Mouse (Mus musculus) erythroblast, embryonic 14.5 days (primary cell): Measurements from ENCODE around the gene Ralgps2. TPM values are rescaled to one million over a fixed set of nuclear protein-coding genes. Genes with fewer than 3 reads are reported as not detected.

Experiments
- H3K27me3 ChIP-seq: 2 replicates; pipeline ENCODE4 v1.6.1; 2012; ENCODE audit warnings: inconsistent platforms; ENCODE audit not compliant: control insufficient read depth
- H3K36me3 ChIP-seq: 2 replicates; pipeline ENCODE4 v1.6.1; 2012; ENCODE audit warnings: mild to moderate bottlenecking, inconsistent platforms; ENCODE audit not compliant: control insufficient read depth
- H3K4me1 ChIP-seq: 2 replicates; pipeline ENCODE4 v1.6.1; 2012; ENCODE audit warnings: inconsistent platforms; ENCODE audit not compliant: control insufficient read depth
- H3K4me3 ChIP-seq: replicated peaks from 2 replicates; pipeline ENCODE3; 2012; ENCODE audit warnings: moderate library complexity, mild to moderate bottlenecking, inconsistent platforms
- H3K9me3 ChIP-seq: 2 replicates; pipeline ENCODE4 v1.6.1; 2012; ENCODE audit warnings: low read length, inconsistent platforms, mixed read lengths; ENCODE audit not compliant: control insufficient read depth
- GATA1 ChIP-seq: IDR thresholded peaks from 2 replicates; pipeline ENCODE4 v1.6.1; 2012; ENCODE audit warnings: low read length, inconsistent platforms, mixed read lengths
- TAL1 ChIP-seq: IDR thresholded peaks from 3 replicates; pipeline ENCODE4 v1.6.1; 2012; ENCODE audit warnings: low read length, inconsistent platforms, mixed read lengths
- polyA plus RNA-seq: library from polyadenylated mRNA; stranded (reverse); fragments of >175 nt; gene quantifications from 2 replicates; pipeline ENCODE4 v1.2.3, GENCODE M21; 2012

Ralgps2 gene
- polyA plus RNA-seq, 1 experiment: 0.32 TPM

GRCm38 (mm10) chr1:156813485-156813884 is 125.9 kb downstream of the Ralgps2 start:
- H3K4me1 ChIP-seq: no peaks in the 10 kb centered on the region
- TF ChIP-seq GATA1 (no peak), TAL1 (no peak)
- peaks cover 9% of the 10 kb centered on the region for H3K36me3 ChIP-seq
- H3K4me3 ChIP-seq: no peak overlapping the region
- no peaks in the 10 kb centered on the region for H3K9me3 ChIP-seq
- H3K27me3 ChIP-seq: no peaks in the 10 kb centered on the region

- H3K27me3 ChIP-seq: no peaks in the 10 kb centered on the region
- no peak overlapping the region for H3K4me3 ChIP-seq
- peaks cover 5% of the 10 kb centered on the region for H3K36me3 ChIP-seq
- TF ChIP-seq GATA1 (no peak), TAL1 (no peak)
- H3K4me1 ChIP-seq: no peaks in the 10 kb centered on the region
- no peaks in the 10 kb centered on the region for H3K9me3 ChIP-seq
Measured at GRCm38 (mm10) chr1:156812716-156813115, 126.7 kb downstream of the Ralgps2 start.

GRCm38 (mm10) chr1:156811928-156812327 is 127.5 kb downstream of the Ralgps2 start:
- H3K4me1 ChIP-seq: no peaks in the 10 kb centered on the region
- no peaks in the 10 kb centered on the region; the same call in none of the 2 replicates for H3K36me3 ChIP-seq
- no peaks in the 10 kb centered on the region for H3K27me3 ChIP-seq
- H3K4me3 ChIP-seq: no peak overlapping the region
- TF ChIP-seq GATA1: no peak
- no peak for TF ChIP-seq TAL1
- H3K9me3 ChIP-seq: no peaks in the 10 kb centered on the region

- H3K9me3 ChIP-seq: no peaks in the 10 kb centered on the region
- no peak overlapping the region for H3K4me3 ChIP-seq
- H3K36me3 ChIP-seq: no peaks in the 10 kb centered on the region
- H3K4me1 ChIP-seq: no peaks in the 10 kb centered on the region
- TF ChIP-seq GATA1 (no peak), TAL1 (no peak)
- no peaks in the 10 kb centered on the region for H3K27me3 ChIP-seq
Measured at GRCm38 (mm10) chr1:156808332-156808731, 131.1 kb downstream of the Ralgps2 start.

GRCm38 (mm10) chr1:156801276-156801675 is 138.2 kb downstream of the Ralgps2 start:
- TF ChIP-seq GATA1 (no peak), TAL1 (no peak)
- no peaks in the 10 kb centered on the region for H3K27me3 ChIP-seq
- H3K9me3 ChIP-seq: no peaks in the 10 kb centered on the region
- H3K4me3 ChIP-seq: no peak overlapping the region
- no peaks in the 10 kb centered on the region for H3K36me3 ChIP-seq
- H3K4me1 ChIP-seq: no peaks in the 10 kb centered on the region

- no peaks in the 10 kb centered on the region for H3K27me3 ChIP-seq
- TF ChIP-seq TAL1 (no peak), GATA1 (no peak)
- H3K4me3 ChIP-seq: no peak overlapping the region
- no peaks in the 10 kb centered on the region for H3K36me3 ChIP-seq
- H3K4me1 ChIP-seq: no peaks in the 10 kb centered on the region
- H3K9me3 ChIP-seq: no peaks in the 10 kb centered on the region
Measured at GRCm38 (mm10) chr1:156796251-156796650, 143.2 kb downstream of the Ralgps2 start.

GRCm38 (mm10) chr1:156789844-156790490 is 149.5 kb downstream of the Ralgps2 start:
- H3K4me1 ChIP-seq: peaks cover 2% of the 10 kb centered on the region; the same call in 1 of the 2 replicates
- no peaks in the 10 kb centered on the region for H3K9me3 ChIP-seq
- H3K36me3 ChIP-seq: no peaks in the 10 kb centered on the region
- H3K4me3 ChIP-seq: no peak overlapping the region
- TF ChIP-seq GATA1 (no peak), TAL1 (no peak)
- H3K27me3 ChIP-seq: peaks cover 3% of the 10 kb centered on the region

GRCm38 (mm10) chr1:156787164-156787863 is 152.1 kb downstream of the Ralgps2 start:
- no peaks in the 10 kb centered on the region for H3K36me3 ChIP-seq
- H3K4me3 ChIP-seq: no peak overlapping the region
- TF ChIP-seq TAL1: no peak
- no peak for TF ChIP-seq GATA1
- peaks cover 3% of the 10 kb centered on the region for H3K27me3 ChIP-seq
- no peaks in the 10 kb centered on the region for H3K9me3 ChIP-seq
- H3K4me1 ChIP-seq: peaks cover 2% of the 10 kb centered on the region; the same call in 1 of the 2 replicates

- TF ChIP-seq GATA1 (no peak), TAL1 (no peak)
- H3K4me1 ChIP-seq: peaks cover 7% of the 10 kb centered on the region
Measured at GRCm38 (mm10) chr1:156786074-156786473, 153.4 kb downstream of the Ralgps2 start.

More at GRCm38 (mm10) chr1:156786074-156786473, 153.4 kb downstream of the Ralgps2 start:
- H3K36me3 ChIP-seq: no peaks in the 10 kb centered on the region
- H3K9me3 ChIP-seq: no peaks in the 10 kb centered on the region
- no peak overlapping the region for H3K4me3 ChIP-seq
- peaks cover 3% of the 10 kb centered on the region for H3K27me3 ChIP-seq
